Mouse (Mus musculus) forebrain, embryonic 11.5 days (tissue): ENCODE results near the gene Ttc27. TPM values are rescaled to one million over a fixed set of nuclear protein-coding genes. Genes with fewer than 3 reads are reported as not detected.

Source experiments
- ATAC-seq: fragments of 200-750 bp; cut with Nextera tagmentation; replicated peaks from 2 replicates; pipeline ENCODE4 v1.8.0; 2017; ENCODE audit warnings: moderate TSS enrichment; ENCODE audit not compliant: low FRiP score
- DNase-seq: peaks from one replicate; pipeline ENCODE4 v3.0.0-alpha.2; 2017; ENCODE audit warnings: low spot score
- H3K27ac ChIP-seq: fragments of 300-500 bp; sonication (generic); 2 replicates; pipeline ENCODE4 v1.5.1; 2014; ENCODE audit warnings: low read depth, low read length
- H3K27me3 ChIP-seq: fragments of 300-500 bp; sonication (generic); 2 replicates; pipeline ENCODE4 v1.6.1; 2014; ENCODE audit warnings: mild to moderate bottlenecking, low read length, mixed read lengths; ENCODE audit not compliant: control insufficient read depth, insufficient read depth
- H3K36me3 ChIP-seq: fragments of 300-500 bp; sonication (generic); 2 replicates; pipeline ENCODE4 v1.6.1; 2014; ENCODE audit warnings: mild to moderate bottlenecking, low read length, moderate library complexity, mixed read lengths; ENCODE audit not compliant: control insufficient read depth, insufficient read depth
- H3K4me1 ChIP-seq: fragments of 300-500 bp; sonication (generic); replicated peaks from 2 replicates; pipeline ENCODE4 v1.6.1; 2014; ENCODE audit warnings: low read length, mixed read lengths; ENCODE audit not compliant: control insufficient read depth, insufficient read depth
- H3K4me2 ChIP-seq: fragments of 300-500 bp; sonication (generic); 2 replicates; pipeline ENCODE4 v1.6.1; 2014; ENCODE audit warnings: low read depth, mild to moderate bottlenecking, low read length, moderate library complexity, mixed read lengths; ENCODE audit not compliant: severe bottlenecking
- H3K4me3 ChIP-seq: fragments of 300-500 bp; sonication (generic); 2 replicates; pipeline ENCODE4 v1.5.1; 2014; ENCODE audit warnings: low read depth, low read length
- H3K9ac ChIP-seq: fragments of 300-500 bp; sonication (generic); 2 replicates; pipeline ENCODE4 v1.6.1; 2014; ENCODE audit warnings: low read length
- H3K9me3 ChIP-seq: fragments of 300-500 bp; sonication (generic); 2 replicates; pipeline ENCODE4 v1.6.1; 2016; ENCODE audit warnings: low read length, mixed read lengths; ENCODE audit not compliant: control insufficient read depth
- WGBS: fragments of 180-500 bp; shearing (Covaris S2); extraction: QIAGEN DNeasy Blood & Tissue Kit; methylation state at CpG from one replicate; pipeline ENCODE4 v1.1.7; 2014; 5-methylcytosine and 5-hydroxymethylcytosine counted together
- polyA plus RNA-seq: library from polyadenylated mRNA; unstranded; fragments of >200 nt; fragmentation: Nextera tagmentation; extraction: Ambion mirVana; gene quantifications from 2 replicates; pipeline ENCODE4 v1.2.1, GENCODE M21; 2014

The Ttc27 gene
- polyA plus RNA-seq, result 23.5 and 26.1 TPM in 2 replicates

DNA sequence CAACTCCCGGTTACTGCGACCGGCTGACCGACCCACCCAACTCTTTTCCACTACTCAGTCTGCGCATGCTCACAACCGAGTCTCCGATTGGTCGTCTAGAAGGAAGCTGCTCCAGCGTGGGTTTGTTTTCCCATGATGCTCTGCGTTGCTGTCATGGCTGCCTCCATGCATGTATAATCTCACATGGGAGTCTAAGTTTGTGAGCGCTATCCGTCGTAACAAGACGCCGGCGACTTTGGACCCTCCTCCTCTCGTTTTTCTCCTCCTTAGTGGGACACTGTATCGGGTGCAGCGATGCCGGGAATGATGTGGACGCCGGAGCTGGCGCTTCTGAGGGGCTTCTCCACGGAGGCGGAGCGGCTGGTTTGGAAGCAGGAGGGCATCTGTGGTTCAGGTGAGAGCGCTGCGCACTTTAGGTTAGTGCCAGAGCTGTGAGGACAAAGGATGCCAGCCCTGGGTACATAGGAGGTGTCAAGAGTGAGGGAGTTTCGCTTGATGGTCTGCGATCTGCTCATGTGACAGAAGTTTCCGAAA is at the start of gene Ttc27:
Gene Ttc27 (plus strand): TSS at position 115 of the 534 bp plus-strand sequence.
- H3K4me3 ChIP-seq, result peak within 1 kb of the TSS; percentile 86
- H3K27me3 ChIP-seq, result no peaks in the 10 kb centered on the region
- DNase-seq (peak; percentile 95), ATAC-seq (peak; percentile 93)
- no peak within 1 kb of the TSS for H3K27ac ChIP-seq
- H3K9me3 ChIP-seq, result no peaks in the 10 kb centered on the region
- H3K4me2 ChIP-seq, result peak within 1 kb of the TSS; percentile 69
- H3K9ac ChIP-seq, result peak within 1 kb of the TSS; percentile 69
- no peaks in the 10 kb centered on the region for H3K36me3 ChIP-seq
- WGBS, result 1% methylated on average over 31 of the region's 31 CpGs
- no peaks in the 10 kb centered on the region for H3K4me1 ChIP-seq

- H3K4me3 ChIP-seq, result no peak overlapping the region
- ATAC-seq, result no peak
- no peak overlapping the region for H3K9ac ChIP-seq
- no peaks in the 10 kb centered on the region for H3K27me3 ChIP-seq
- DNase-seq, result no peak
- no CpG with 5 or more reads among the region's 1 CpGs for WGBS
- H3K4me1 ChIP-seq, result no peaks in the 10 kb centered on the region
- no peaks in the 10 kb centered on the region for H3K9me3 ChIP-seq
- no peak overlapping the region for H3K27ac ChIP-seq
- H3K4me2 ChIP-seq, result no peak overlapping the region
- peaks cover 2% of the 10 kb centered on the region; the same call in 1 of the 2 replicates for H3K36me3 ChIP-seq
These were observed 49.5 kb upstream of the Ttc27 start for GRCm38 (mm10) chr17:74668010-74668409.

- DNase-seq (no peak), ATAC-seq (no peak)
- no peaks in the 10 kb centered on the region for H3K36me3 ChIP-seq
- WGBS, result 93% methylated on average over 13 of the region's 13 CpGs
- no peak overlapping the region for H3K4me2 ChIP-seq
- H3K9me3 ChIP-seq, result no peaks in the 10 kb centered on the region
- no peak overlapping the region for H3K27ac ChIP-seq
- H3K4me1 ChIP-seq, result no peaks in the 10 kb centered on the region
- H3K9ac ChIP-seq, result no peak overlapping the region
- H3K4me3 ChIP-seq, result no peak overlapping the region
- H3K27me3 ChIP-seq, result no peaks in the 10 kb centered on the region
These were observed 47.5 kb upstream of the Ttc27 start for GRCm38 (mm10) chr17:74670031-74670430.

DNA sequence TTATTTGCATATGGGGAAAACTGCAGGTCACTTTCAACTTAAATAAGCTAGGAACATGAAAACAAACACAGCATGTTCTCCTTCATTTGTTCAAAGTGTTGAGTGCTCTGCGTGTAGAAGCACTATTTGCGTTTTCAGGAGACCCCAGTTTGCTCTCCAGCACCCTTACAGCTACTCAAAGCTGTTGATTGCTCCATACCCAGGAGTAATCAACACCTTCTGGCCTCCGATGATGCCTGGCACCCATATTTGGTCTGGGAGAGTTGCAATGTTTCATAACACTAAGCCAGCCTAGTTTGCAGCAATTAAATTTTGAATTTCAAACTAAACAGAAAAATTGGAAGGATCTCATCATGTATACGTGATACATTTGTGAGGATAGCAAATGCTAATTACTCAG is 45.1 kb upstream of the Ttc27 start:
- no peak overlapping the region for H3K9ac ChIP-seq
- no peak for DNase-seq
- H3K9me3 ChIP-seq, result no peaks in the 10 kb centered on the region
- no peaks in the 10 kb centered on the region for H3K27me3 ChIP-seq
- no peak overlapping the region for H3K27ac ChIP-seq
- no peaks in the 10 kb centered on the region for H3K4me1 ChIP-seq
- ATAC-seq, result no peak
- no peaks in the 10 kb centered on the region; the same call in 1 of the 2 replicates for H3K36me3 ChIP-seq
- H3K4me3 ChIP-seq, result no peak overlapping the region
- 84% methylated on average over 4 of the region's 4 CpGs for WGBS
- no peak overlapping the region for H3K4me2 ChIP-seq

GRCm38 (mm10) chr17:74673251-74673650 is 44.3 kb upstream of the Ttc27 start:
- Histone ChIP-seq H3K36me3 (no peaks in the 10 kb centered on the region; the same call in 1 of the 2 replicates), H3K9me3 (no peaks in the 10 kb centered on the region), H3K27ac (no peak overlapping the region), H3K9ac (no peak overlapping the region), H3K4me3 (no peak overlapping the region), H3K27me3 (no peaks in the 10 kb centered on the region), H3K4me1 (no peaks in the 10 kb centered on the region), H3K4me2 (no peak overlapping the region)
- no peak for ATAC-seq
- no peak for DNase-seq

DNA sequence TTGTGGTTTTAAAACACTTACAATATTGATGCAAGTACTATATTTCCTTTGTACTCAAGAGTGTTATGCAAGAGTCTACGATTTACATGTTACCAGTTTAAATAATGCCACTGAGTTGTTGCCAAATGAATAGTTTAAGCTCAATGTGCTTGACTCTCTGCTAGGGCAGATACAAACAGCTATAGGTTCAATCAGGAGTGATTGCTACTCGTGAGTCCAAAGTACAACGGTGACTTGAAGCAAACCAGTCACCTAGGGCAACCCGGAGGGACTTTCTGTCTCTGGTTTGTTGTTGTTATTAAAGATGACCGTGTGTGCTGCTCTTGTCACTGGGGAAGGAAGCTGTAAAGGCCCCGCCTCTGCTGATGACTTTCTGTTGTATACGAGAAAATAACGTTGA is 39.5 kb upstream of the Ttc27 start:
- Histone ChIP-seq H3K27me3 (no peaks in the 10 kb centered on the region), H3K27ac (no peak overlapping the region), H3K4me3 (no peak overlapping the region), H3K9ac (no peak overlapping the region), H3K4me2 (no peak overlapping the region), H3K36me3 (no peaks in the 10 kb centered on the region; the same call in 1 of the 2 replicates), H3K4me1 (no peaks in the 10 kb centered on the region), H3K9me3 (no peaks in the 10 kb centered on the region)
- 93% methylated on average over 8 of the region's 8 CpGs for whole genome bisulfite sequencing
- ATAC-seq, result no peak
- DNase-seq, result no peak

- H3K27ac ChIP-seq, result no peak overlapping the region
- no peak for ATAC-seq
- WGBS, result 97% methylated on average over 3 of the region's 3 CpGs
- no peaks in the 10 kb centered on the region for H3K9me3 ChIP-seq
- no peaks in the 10 kb centered on the region; the same call in 1 of the 2 replicates for H3K36me3 ChIP-seq
- H3K4me3 ChIP-seq, result no peak overlapping the region
- no peaks in the 10 kb centered on the region for H3K27me3 ChIP-seq
- H3K9ac ChIP-seq, result no peak overlapping the region
- no peak overlapping the region for H3K4me2 ChIP-seq
- DNase-seq, result no peak
- H3K4me1 ChIP-seq, result no peaks in the 10 kb centered on the region
These were observed 32.6 kb upstream of the Ttc27 start for GRCm38 (mm10) chr17:74684927-74685326.

GRCm38 (mm10) chr17:74688555-74688954 is 29.0 kb upstream of the Ttc27 start:
- H3K27ac ChIP-seq, result no peak overlapping the region
- DNase-seq (no peak), ATAC-seq (no peak)
- H3K36me3 ChIP-seq, result no peaks in the 10 kb centered on the region; the same call in 1 of the 2 replicates
- WGBS, result 89% methylated on average over 2 of the region's 2 CpGs
- H3K4me3 ChIP-seq, result no peak overlapping the region
- H3K4me2 ChIP-seq, result no peak overlapping the region
- H3K4me1 ChIP-seq, result no peaks in the 10 kb centered on the region
- no peak overlapping the region for H3K9ac ChIP-seq
- H3K27me3 ChIP-seq, result no peaks in the 10 kb centered on the region
- no peaks in the 10 kb centered on the region for H3K9me3 ChIP-seq

- no peak overlapping the region for H3K4me3 ChIP-seq
- no peaks in the 10 kb centered on the region; the same call in 1 of the 2 replicates for H3K36me3 ChIP-seq
- 92% methylated on average over 4 of the region's 4 CpGs for WGBS
- no peaks in the 10 kb centered on the region for H3K9me3 ChIP-seq
- H3K27ac ChIP-seq, result no peak overlapping the region
- ATAC-seq (no peak), DNase-seq (no peak)
- H3K4me1 ChIP-seq, result no peaks in the 10 kb centered on the region
- H3K4me2 ChIP-seq, result no peak overlapping the region
- no peak overlapping the region for H3K9ac ChIP-seq
- no peaks in the 10 kb centered on the region for H3K27me3 ChIP-seq
These were observed 28.1 kb upstream of the Ttc27 start for GRCm38 (mm10) chr17:74689406-74689805.
